Mouse (Mus musculus): ENCODE measurements around the gene Slc25a21.

Slc25a21 gene

DNA sequence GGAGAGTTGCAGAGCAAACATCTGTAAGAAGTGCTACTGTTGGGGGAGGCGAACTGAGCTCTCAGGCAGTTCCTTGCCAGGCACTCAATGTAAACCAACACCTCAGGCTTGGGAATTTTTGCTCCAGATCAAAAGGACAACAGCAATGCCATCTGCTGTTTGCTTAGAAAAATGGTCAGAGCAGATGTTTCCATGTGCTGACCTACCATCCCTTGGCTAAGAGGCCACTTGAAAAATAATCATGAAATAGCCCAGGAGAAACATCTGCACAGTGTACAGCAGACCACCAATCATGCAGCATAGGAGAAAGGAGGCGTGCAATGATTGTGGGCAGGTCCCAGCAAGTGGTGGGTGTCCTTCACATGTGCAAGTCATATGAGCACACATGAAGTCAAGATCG is 180.9 kb downstream of the Slc25a21 start:
- no peak for DNase-seq (ENCODE audit: low spot score in 2 of 2)

DNA sequence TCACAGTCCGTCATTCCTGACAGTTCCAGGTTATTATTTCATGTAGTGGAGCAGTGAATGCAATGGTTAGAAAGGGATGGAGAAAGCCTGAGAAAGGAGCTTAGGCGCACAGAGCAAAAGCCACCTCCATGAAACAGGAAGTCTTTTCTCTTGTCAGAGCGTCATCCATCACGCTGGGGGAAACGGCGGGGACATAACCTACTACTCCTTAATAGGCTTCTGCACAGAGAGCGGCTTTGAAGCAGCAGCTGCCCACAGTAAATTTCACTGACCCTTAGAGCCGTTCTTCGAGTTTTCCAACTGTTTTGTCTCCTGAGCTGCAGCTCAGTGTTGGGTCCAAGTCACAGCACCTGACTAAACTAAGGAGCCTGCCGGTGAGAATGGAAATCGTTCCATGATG is 188.3 kb downstream of the Slc25a21 start:
- no peak for DNase-seq (ENCODE audit: low spot score in 2 of 2)

DNA sequence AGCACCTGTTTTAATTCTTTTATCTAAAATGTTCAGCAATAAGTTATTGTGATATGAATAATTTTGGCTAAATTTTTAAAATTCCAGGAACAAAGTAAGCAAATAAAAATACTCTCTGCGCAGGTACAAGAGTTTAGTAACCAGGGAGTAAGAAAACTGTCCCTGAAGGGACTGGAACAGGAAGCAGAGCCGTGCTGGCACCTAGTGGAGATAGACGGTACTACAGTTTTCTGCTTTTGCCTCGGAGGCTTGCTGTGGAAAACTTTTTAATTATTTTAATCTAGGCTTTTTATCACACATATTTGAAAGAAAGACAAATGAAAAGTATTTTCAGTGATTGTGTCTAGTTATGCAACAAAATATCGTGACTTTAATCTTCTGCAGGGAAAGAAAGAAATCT is 211.2 kb downstream of the Slc25a21 start:
- DNase-seq (ENCODE audit: low spot score in 2 of 2): peak; percentile 53 to 70

DNA sequence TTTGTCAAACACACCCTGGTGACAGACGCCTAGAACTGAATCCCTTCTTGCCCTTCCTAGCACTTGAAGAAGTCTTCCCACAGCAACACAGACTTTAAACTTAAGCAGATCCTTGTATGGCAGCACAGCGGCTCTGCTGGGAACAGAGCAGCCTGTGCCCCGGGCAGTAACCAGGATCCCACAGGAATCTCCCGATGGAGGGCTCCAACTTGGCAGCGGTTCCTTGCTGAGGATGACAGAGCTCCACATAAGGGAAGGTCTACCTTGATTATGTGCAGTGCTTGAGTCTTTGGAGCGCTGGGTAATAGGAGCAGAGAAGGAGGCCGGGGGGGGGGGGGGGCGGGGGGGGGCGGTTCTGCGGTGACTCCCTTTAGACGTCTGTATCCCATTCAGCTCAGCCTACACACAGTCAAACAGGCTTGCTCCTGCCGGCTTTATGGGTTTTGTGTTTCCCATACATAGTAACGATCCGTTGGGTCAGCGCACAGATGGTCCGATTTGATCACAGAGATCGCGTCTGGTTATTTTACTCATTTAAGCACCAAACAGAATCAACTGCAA is 215.1 kb downstream of the Slc25a21 start:
- DNase-seq (ENCODE audit: low spot score in 2 of 2): no peak

DNA sequence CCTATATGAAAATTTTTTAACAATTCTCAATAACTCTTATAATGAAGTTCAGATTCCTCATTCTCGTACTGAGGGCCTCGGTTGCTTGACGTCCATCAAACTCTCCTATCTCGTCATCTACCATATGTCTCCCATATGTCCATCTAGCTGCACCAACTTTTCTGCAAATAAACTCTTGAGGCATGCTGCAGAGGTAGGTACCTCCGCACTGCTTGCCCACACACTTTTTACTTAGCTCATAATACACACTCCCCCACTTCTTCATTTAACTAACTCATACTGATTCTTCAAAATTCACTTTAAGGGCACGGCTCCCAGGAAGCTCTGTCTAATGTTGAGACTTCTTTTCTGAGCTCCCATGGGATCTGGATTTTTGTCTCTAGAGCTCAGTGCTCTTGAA is 222.0 kb downstream of the Slc25a21 start:
- DNase-seq (ENCODE audit: low spot score in 2 of 2): peak in 1 of 2 experiments; percentile 16

DNA sequence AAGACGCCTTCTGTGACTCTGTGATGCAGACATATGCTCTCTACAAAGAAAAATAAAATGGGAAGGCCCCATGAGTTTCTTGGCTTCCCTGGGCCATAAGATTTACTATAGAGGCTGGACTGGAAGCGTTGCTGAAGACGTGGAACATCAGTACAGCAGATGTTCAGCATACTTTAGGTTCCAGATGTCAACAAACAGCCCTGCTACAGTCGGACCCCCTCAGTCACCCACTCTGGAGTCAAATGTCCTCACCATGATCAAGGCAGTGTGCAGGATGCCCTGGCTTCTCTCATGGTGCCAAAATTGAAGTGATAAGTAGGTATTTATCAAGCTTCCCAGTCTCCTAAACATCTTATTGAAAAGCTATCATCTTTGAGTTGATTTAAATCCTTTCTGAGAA is 234.0 kb downstream of the Slc25a21 start:
- DNase-seq (ENCODE audit: low spot score in 2 of 2): no peak

DNA sequence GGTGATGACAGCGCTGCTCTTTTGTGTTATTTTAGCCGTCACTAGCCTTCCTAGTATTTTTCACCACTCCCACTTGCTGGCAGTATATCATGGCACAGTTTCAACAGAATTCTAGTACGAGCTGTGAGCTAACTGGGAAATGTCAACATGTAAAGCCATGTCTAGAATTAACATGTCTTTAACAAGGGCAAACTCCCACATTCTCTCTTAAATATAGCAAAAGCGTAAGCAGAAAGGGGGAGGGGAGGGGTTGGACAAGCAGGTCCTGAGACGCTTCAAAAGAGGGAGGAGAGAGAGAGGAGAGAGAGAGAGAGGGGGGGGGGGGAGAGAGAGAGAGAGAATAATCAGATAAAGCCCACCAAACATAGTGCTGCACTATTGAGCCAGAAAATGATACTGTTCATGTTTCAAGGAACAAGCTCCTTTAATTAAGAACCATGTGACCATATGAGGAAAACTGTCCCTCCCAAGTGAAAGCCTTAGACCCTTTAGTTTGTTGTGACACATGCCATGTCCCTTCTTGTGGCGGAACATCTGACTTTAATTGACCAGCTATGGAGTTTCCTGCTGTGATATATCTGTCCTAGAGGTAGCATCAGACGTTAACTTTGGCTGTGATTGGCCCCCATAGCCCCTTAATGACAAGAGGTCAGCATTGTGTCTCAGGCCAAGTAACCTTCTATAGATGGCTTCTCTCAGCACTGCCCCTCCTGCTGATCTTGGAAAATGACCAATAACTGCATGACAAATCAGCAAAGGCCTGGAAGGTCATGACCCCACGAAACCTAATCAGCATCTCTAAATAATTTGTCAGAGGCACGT is 237.8 kb downstream of the Slc25a21 start:
- DNase-seq (ENCODE audit: low spot score in 2 of 2): peak in 1 of 2 experiments; percentile 24

DNA sequence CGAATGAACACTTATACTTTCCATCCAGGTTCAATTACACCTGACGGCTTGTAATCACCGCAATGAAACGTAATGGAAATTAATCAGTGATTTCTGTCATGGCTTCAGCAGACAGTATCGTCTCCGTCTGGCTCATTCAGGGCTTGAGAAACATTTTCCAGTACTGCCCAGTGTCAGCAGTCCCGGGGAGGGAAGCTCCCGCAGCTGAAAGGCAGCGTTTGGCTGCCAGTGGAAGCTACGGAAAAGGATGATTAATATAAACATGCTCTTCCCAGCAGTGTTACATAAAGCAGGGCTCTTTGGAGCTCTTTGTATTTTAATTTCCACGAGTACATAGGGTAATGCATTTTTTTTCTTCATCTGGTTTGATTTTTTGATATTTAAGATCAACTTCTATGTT is 239.0 kb downstream of the Slc25a21 start:
- no peak for DNase-seq (ENCODE audit: low spot score in 2 of 2)

DNA sequence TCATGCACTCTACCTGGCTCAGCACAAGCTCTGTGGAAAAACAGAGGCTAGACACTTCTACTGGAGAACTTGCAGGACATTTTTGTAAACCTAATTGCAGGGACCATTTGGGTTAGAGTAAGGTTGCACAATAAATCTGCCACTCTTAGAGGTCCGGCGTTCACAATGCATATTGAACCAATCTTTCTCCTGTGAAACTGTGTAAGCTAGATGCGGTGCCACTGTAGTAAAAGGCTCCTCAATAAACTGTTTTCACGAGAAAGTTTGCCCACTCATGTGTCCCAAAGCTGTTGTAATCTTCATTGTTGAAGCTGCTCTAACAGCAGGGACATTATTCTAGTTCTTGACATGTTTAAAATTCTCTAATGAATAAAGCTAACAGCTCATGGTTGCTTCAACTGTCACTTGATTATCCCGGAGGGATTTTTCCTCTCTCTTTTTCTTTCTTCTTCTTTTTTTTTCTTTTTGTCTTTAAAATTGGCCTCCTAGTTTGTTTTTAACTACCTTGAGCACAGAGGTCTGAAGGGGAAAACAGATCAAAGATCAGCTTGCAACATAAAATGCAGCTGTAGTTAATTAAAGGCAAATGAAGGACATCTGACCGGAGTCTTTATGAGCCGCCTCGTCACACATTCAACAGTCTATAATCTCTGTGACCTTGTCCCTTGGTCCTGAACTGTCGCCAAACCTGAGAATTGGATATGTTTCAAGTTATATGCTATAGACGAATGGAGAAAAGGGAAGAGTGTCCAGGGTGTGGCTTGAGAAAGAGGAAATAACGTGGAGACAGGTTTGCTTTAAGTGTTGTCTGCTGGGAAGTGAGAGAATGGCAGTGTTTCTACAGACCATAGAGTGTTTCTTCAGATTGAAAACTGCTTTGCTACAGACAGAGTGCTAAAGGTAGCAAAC is 245.3 kb downstream of the Slc25a21 start:
- no peak for DNase-seq (ENCODE audit: low spot score in 2 of 2)

DNA sequence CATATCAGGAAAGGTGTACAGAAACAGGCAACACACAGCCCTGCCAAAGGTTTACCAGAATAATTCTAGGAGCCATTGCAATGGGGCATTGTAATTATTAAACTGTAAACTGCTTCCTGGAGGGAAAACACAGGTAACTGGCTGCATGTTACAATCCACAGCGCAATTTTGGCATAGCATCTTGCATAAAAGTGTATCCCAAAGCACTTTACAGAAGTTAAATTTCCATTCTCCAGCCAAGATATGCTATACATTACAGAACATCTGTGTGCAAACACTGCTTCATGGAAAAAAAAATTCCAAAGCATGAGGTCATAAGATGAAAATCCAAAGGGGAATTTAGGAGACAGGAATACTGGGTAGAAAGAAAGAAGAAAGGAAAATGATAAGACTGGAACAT is 253.0 kb downstream of the Slc25a21 start:
- DNase-seq (ENCODE audit: low spot score in 2 of 2): no peak

DNA sequence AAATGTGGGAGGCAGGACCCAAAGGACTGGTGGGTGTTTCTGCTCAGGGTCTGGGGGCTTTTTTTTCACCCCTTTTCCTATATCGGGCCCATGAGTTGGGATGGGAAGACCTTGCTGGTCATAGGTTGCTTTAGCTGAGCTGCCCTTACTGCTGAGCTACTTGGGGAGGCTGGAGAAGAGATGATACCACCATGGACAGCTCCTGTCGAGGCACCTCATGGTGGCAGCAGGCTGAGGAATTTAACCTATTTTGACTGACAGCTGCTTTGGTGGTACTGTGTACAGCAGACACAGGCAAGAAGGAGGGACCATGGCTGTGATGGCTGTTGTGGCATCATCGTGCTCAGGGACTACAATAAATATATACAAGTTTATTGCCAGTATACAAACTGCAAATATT is 256.4 kb downstream of the Slc25a21 start:
- no peak for DNase-seq (ENCODE audit: low spot score in 2 of 2)

DNA sequence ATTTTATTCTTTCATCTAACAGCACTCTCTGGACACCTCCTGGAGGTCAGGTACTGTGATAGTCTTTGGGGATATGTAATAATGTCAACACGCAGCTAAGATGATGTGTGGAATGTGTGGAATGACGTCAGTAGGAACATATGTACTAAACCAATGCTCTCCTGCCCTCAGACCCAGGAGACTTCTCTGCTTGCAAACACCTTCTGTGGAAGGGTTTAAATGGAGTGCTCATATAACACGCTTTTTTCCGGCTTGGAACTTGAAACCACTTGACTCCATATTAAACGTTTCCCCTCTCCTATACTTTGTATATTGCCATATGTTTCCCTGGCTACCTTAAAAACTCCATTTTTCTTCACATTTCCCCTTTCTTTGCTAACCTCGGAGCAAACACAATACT is 279.1 kb downstream of the Slc25a21 start:
- no peak for DNase-seq (ENCODE audit: low spot score in 2 of 2)

DNA sequence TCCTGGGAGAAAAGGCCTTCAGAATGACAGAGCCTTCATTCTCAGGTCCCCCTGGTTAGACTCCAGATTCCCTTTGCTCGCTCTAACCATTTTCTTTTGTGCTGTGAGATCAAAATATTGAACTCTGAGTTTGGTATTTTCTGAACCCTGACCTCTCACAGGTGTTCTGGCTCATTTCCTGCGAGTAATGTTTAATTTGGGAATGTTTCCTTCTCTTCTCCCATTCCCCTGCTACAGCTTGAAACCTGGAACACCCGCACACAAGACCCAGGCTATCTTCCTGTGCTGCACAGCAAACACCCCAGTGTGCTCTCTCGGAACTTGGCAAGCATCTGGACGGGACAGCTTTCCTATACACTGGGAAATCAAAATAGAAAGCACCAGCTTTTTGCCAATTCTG is 290.8 kb downstream of the Slc25a21 start:
- no peak for DNase-seq (ENCODE audit: low spot score in 2 of 2)

DNA sequence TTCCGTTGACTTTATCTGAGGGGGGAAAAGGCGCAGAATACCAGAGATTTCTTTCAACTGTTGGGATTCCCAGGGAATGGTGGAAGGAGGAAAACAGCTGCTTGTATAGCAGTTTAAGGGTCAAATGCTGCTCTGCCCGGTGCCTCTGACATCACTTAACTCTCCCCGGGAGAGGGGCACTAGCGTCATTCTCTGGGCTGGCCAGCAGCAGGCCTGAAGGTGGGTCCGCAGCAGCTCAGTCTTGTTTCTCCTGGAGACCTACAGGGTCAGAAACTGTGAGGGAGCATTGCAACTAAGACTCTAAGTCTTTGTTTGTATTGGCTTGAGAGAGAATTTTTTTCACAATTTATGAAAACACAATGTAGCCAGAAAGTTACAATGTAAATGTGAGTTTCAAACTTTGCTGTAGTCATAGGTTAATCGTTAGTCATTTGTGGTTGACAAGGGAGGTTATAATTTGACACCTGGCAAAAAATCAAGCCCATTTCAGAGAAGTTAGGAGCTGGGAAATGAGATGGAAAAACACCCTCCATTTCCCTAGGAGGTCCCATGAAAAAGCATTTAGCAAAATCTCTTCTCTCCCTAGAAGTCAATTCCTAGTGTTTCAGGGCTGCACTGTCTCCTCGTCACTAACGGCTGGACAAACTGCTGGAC is 291.5 kb downstream of the Slc25a21 start:
- no peak for DNase-seq (ENCODE audit: low spot score in 2 of 2)

DNA sequence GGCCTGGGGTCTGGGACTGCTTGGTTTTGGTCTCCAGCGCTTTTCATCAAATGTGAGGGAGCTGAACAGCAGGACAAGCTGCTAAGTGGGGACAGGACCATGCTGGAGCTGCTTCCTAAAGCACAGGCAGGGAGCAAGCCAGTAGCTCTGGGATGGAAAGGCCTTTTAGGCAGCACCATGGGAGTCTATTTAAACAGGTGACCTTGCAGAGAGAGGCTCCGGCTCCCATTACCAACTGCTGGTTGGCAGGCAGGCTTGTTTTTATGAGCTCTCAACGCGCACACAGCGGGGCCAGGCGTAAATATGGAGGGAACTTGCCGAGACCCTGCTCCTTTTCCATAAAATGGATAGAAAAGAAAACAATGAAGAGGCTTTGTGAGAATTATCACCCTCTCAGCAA is 292.1 kb downstream of the Slc25a21 start:
- DNase-seq (ENCODE audit: low spot score in 2 of 2): no peak

DNA sequence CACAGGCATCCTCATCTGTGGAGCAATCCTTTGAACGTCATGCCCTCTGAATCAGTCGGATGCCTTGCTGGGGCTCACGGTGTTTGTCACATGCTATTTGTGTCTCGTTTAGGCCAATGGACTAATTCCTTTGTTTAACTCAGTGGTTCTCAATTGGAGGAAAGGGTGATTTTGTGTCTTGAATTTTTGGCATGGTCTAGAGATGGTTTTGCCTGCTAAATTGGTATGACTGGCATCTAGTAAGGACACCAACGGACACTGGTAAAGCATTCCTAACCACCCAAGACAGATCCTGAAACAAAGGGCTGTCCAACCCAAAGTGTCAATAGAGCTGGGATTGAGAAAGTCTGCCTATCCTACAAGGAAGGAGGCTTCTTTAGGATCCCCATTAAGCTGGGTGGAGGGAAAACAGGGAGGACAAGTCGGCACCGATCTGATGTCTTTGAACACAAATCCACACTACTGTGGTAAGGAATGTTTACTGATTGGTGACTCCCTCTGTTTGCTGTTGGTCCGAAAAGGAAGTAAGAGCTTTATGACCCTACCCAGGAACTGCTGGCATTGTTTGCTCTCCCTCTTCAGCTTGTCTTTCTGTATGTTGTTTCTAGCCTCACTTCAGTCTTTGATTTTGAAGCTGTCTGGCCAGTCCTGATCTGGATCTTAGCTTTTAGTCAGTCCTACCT is 294.4 kb downstream of the Slc25a21 start:
- DNase-seq (ENCODE audit: low spot score in 2 of 2): no peak

DNA sequence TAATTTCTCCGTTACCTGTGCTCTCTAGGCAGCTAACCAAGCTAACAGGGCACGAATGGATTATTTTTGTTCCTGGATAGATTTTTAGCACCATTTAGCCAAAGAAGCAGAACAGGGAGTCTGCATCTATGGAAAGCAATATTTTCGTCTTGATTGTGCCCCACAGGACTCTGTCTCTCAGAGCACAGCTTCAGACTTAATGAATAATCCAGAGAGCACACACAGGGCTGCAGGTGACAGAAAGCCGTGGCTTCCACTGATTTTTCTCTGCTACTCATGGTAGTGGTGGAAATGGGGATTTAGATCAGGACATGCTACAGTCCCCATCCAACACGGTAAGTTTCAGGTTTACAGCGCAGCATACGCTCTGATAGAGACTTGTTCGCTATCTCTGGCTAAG is 299.3 kb downstream of the Slc25a21 start:
- DNase-seq (ENCODE audit: low spot score in 2 of 2): no peak

DNA sequence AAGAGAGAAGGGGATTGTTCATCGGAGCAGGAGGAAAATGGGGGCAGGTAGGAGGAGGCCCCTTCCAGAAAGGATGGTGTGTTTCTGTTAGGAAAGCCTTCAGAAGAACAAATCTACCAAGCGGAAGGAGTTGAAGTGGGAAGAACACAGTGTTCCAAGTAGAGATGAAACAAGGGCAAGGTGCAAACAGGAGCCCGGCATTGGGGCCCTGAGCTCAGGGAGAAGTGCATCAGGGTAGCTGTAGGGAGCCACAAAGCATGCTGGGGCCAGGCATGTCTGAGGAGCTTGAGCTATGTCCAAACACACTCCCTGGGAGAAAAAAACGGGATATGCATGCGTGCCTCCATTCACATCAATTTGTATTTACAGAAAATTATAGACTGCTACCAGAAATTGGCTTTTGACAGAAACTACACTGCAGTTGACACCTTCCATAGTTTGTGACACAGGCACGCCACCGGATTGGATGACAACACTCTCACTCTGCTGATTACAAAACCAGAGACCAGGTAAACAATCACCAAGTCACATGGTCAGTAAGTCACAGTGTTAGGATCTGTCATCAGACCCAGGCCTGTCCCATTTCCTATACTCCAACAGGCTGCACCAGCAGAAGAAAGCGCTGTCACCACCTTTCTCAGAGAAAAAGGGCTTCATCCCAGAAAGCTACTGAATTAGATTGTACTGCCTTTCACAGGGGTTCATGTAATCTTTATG is 299.9 kb downstream of the Slc25a21 start:
- DNase-seq (ENCODE audit: low spot score in 2 of 2): no peak

DNA sequence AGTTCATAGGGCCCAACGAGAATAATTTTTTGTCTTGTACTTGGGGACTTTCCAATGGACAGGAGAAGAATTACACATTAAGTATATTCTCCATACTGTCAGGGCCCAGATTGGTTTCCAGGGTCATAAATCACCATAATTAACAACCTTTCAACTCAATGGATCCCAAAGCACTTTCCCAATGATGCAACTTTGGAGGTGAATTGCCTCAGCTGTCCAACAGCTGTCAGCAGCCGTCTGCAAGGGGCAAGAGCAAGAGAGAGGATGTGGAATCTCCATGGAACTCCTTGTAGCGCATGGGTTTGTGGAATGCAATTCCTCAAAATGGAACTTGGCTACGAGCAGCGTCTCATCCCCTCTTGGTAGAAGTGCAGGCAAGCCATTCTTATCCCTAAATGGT is 302.3 kb downstream of the Slc25a21 start:
- DNase-seq (ENCODE audit: low spot score in 2 of 2): no peak

DNA sequence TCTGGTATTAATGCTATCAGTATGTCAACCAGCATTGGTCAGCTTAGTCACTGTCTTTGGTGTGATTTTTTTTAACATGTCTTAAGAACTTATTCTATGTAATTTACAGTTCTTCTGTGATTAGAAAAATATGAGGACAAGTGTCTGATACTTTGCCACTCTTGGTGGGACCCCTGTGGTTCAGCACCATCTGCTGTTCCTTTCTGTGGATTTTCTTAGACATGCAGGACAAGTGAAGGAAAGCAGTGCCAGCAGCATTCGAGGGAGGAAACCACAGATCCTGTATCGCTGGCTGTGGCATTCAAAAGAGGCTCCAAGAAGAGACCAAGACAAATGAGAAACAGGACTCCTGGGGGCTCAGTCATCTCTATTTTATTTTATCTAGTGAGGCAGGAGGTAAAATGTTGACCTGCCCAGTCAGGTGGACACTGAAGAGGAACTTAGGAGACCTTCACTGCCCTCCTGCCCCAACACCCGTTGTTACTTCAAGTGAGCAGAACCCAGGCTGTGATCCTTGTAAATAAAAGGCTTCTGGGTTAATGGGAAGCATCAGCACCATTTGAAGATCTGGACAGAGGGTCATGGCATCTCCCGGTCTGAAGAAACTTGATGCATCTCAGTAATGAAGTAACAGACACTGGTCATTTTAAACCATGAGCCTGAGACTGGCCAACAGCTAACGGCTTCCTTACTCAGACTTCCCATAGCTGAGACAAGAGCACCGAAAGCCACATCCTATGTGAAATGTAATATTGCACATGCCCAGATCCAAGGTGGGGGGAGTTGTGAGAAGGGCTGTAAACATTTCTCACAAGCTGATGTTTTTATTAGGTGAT is 306.2 kb downstream of the Slc25a21 start:
- no peak for DNase-seq (ENCODE audit: low spot score in 2 of 2)
